Mouse (Mus musculus) forelimb bud, embryonic 11.5 days (tissue): ENCODE data around the gene Hdhd5.

Experiments used
- DNase-seq: peaks from one replicate; pipeline ENCODE4 v3.0.0-alpha.2; 2012; ENCODE audit warnings: low read depth, low spot score

Gene Hdhd5

GRCm38 (mm10) chr6:120531020-120531965 lies at the start of gene Hdhd5:
Hdhd5 (minus strand) TSS chr6:120531319.
- peak; percentile 93 for DNase-seq

GRCm38 (mm10) chr6:120580713-120581015 lies 49.5 kb upstream of the Hdhd5 start:
- peak; percentile 78 for DNase-seq

- peak; percentile 85 for DNase-seq
These were observed 49.0 kb upstream of the Hdhd5 start for GRCm38 (mm10) chr6:120579831-120580712.

- DNase-seq: no peak
These were observed 48.2 kb upstream of the Hdhd5 start for GRCm38 (mm10) chr6:120579110-120579830.

- DNase-seq: no peak
These were observed 47.4 kb upstream of the Hdhd5 start for GRCm38 (mm10) chr6:120578471-120578870.

GRCm38 (mm10) chr6:120572372-120572771 lies 41.3 kb upstream of the Hdhd5 start:
- DNase-seq: no peak

- DNase-seq: no peak
These were observed 37.1 kb upstream of the Hdhd5 start for GRCm38 (mm10) chr6:120568257-120568656.

- DNase-seq: no peak
These were observed 36.1 kb upstream of the Hdhd5 start for GRCm38 (mm10) chr6:120566911-120567909.

GRCm38 (mm10) chr6:120556641-120557040 lies 25.5 kb upstream of the Hdhd5 start:
- DNase-seq: no peak

GRCm38 (mm10) chr6:120555983-120556567 lies 25.0 kb upstream of the Hdhd5 start:
- DNase-seq: no peak

GRCm38 (mm10) chr6:120555152-120555551 lies 24.0 kb upstream of the Hdhd5 start:
- no peak for DNase-seq

GRCm38 (mm10) chr6:120550173-120550572 lies 19.1 kb upstream of the Hdhd5 start:
- DNase-seq: no peak

GRCm38 (mm10) chr6:120548581-120548980 lies 17.5 kb upstream of the Hdhd5 start:
- DNase-seq: no peak

- DNase-seq: no peak
These were observed 15.9 kb upstream of the Hdhd5 start for GRCm38 (mm10) chr6:120546973-120547372.

- no peak for DNase-seq
These were observed 15.2 kb upstream of the Hdhd5 start for GRCm38 (mm10) chr6:120546292-120546691.

- DNase-seq: peak; percentile 19
These were observed 10.9 kb upstream of the Hdhd5 start for GRCm38 (mm10) chr6:120542061-120542460.

- DNase-seq: no peak
These were observed 10.3 kb upstream of the Hdhd5 start for GRCm38 (mm10) chr6:120541386-120541785.

- no peak for DNase-seq
These were observed 8.7 kb upstream of the Hdhd5 start for GRCm38 (mm10) chr6:120539781-120540231.

- peak; percentile 89 for DNase-seq
These were observed 8.1 kb upstream of the Hdhd5 start for GRCm38 (mm10) chr6:120539132-120539759.

GRCm38 (mm10) chr6:120536337-120536736 lies 5.2 kb upstream of the Hdhd5 start:
- DNase-seq: no peak
